Mouse (Mus musculus) hematopoietic stem cell, adult 5-6 weeks (primary cell): Measurements from ENCODE around the gene Dennd5a. TPM values are rescaled to one million over a fixed set of nuclear protein-coding genes. Genes with fewer than 3 reads are reported as not detected.
A peak's percentile ranks its signal among the peaks of the same experiment; 100 is the strongest.

Experiments used
- ATAC-seq, 2 experiments: fragments of 125-278 bp in 1 of 2; replicated peaks in 1 of 2; 2 replicates each; pipeline ENCODE4 v1.8.0; 2016 to 2017; ENCODE audit warnings: inconsistent platforms in 2 of 2, mild to moderate bottlenecking in 2 of 2, moderate number of reproducible peaks in 2 of 2, low read depth in 1 of 2, moderate TSS enrichment in 1 of 2; ENCODE audit not compliant: low FRiP score in 2 of 2, poor library complexity in 2 of 2, severe bottlenecking in 2 of 2, insufficient read depth in 1 of 2, low TSS enrichment in 1 of 2
- total RNA-seq: library from RNA; stranded (forward); fragments of 172-1452, 232-1000 nt; gene quantifications from 2 replicates; pipeline ENCODE4 v1.2.3, GENCODE M21; 2017

Gene Dennd5a
- total RNA-seq, 1 experiment from 2014 or later, result 90.5 TPM

DNA sequence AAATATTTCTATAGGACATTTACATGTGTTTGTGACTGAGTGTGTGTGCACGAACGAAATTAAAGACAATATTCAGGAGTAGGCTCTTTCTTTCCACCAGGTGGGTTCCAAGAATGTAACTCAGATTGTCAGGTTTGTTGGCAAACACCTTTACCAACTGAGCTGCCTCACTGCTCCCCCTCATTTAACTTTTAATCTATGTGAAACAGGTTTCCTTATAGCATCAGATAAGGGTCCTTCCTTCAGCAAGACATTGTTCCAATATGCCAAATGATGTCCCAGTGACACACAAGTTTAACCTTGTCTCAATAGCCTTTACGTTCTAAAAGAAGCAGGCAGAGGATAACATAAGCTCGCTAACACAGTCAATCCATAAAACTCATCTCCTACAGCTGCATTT lies 37.4 kb downstream of the Dennd5a start:
- ATAC-seq, result no peak

DNA sequence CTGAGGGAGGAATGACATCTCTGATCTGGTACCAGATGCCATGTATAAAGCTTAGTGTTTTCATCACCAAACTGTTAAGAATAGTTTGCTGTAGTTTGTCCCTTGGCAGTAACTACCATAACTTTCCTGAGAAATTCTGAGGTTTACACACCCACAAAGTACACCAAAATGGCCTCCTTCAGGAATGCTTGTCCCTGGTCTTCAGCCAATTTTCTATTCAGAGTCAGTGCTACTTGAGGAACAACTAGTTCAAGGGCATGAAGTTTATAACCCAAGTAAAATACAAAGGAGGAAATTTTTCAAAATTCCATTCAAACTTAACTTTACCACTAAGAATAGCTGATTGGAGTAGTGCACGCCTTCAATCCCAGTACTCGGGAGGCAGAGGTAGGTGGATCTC lies 54.1 kb downstream of the Dennd5a start:
- ATAC-seq, result no peak

DNA sequence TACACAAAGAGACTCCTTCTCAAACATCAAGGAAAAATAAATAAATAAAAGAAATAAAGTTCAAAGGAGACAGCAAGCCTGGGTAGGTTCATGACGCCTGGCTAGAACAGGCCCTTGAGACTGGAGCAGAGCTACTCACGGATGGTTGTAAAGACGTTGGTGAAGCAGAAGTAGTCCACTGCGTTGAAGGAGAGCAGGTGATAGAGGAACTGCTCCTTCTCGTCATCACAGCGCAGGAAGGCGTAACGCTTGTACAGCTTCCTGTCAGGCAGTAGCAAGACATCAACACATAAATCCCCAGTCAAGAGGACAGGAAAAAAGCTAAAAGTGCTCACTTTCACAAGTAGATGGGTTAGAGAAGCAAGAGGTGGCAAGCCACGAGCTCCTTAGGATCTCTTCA lies 59.3 kb downstream of the Dennd5a start:
- ATAC-seq, result peak; percentile 89 to 94

DNA sequence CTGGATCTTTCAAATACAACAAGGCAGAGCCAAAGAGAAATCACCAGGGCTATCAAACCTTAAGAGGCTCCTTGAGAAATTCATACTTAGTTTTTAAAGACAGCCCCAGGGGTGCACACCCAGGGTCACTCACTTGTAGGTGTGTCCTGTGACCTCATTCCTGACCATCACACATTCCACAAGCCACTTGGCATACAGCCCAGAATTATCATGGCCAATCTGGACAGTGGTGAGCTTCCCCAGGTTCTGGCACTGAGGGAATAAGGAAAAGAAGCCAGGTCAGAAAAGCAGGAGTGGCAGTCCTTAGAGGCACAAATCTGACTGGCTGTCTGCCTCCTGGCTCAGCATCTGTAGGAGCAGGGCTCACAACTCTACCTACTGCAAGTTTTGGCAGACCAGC lies 61.4 kb downstream of the Dennd5a start:
- no peak for ATAC-seq

DNA sequence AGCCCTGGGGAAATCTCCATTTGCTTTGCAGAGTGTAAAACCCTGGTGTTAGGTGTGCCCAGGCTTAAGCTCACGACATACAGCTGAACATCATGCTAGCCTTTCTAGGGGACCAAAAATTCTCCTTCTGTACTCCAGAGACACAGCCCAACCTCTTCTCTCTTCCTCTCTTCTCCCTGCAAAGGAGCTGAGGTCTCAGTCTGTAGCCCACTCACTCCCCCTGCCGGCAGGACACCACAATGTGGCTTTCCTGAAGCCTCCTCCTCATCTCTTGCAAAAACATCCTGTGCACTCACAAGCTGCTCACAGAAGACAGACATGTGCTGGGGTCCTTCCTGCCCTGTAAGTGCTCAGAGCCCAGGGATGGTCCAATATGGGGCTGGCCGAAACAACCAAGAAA lies 67.7 kb downstream of the Dennd5a start:
- peak; percentile 67 to 76 for ATAC-seq

DNA sequence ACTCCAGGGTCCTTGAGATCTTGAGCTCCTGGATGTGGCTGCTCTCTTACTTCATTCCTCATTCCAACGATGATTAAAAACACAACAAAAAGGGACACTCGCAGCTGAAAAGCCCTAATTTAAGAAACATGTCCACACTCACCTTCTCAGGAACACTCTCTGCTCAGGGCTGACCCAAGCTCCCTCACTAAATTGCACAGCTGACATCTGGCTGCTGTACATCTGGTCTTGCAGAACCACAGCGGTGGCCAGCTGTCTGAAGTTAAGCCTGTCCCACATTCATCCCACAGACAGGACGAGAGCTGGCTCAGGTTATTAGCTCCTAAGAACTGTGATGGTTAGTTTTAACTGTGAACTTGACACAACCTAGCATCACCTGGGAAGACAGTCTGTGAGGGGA lies 68.5 kb downstream of the Dennd5a start:
- ATAC-seq, result no peak

DNA sequence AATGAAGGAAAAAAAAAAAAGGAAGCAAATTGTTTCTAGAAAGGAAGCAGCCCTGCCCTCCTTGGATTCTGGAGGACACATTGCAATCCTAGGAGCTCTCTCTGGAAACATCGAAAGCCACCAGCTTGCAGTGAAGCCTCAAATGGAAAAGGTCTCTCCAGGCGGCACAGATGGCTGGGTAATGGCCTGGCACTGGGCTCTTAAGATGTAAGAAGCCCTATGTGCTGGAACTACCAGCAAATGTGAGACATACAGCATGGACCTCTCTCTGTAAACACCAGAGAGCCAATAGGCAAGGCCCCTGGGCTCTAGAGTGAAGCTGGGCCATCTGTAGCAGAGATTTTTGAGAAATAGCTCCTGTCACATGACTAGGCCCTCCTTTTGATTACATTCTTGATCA lies 70.0 kb downstream of the Dennd5a start:
- no peak for ATAC-seq

DNA sequence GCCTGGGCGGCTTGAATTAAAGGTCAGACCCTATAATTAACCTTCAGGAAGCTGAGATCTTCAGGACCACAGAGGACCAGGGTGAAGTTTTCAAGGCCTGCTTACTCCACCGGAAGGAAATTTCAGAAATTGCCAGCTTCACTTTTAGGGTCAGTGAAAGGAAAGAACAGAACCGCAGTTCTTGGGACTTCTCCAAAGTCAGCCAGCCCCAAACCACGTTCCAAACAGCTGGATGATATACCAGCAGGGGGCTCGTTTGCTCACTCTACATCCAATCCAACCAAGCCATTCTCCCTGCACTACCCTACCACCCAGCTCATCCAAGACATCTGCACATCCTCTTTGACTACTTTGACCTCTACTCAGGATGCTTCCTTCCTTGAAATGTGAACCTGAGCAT lies 71.0 kb downstream of the Dennd5a start:
- peak; percentile 56 to 65; a peak in 3 of 4 replicates for ATAC-seq

DNA sequence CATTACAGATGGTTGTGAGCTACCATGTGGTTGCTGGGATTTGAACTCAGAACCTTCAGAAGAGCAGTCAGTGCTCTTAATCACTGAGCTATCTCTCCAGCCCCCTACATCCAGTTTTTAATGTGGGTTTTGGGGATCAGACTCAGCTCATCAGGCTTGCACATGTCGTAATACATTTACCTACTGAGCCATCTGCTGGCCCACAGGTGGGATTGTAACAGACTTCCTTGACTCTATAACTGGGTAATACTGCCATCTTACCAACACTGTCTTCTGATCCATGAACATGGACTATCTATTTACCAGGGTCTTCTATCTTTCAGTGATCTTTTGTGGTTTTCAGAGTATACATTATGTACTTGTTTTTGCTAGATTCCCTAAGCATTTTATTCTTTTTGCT lies 74.0 kb downstream of the Dennd5a start:
- no peak for ATAC-seq

DNA sequence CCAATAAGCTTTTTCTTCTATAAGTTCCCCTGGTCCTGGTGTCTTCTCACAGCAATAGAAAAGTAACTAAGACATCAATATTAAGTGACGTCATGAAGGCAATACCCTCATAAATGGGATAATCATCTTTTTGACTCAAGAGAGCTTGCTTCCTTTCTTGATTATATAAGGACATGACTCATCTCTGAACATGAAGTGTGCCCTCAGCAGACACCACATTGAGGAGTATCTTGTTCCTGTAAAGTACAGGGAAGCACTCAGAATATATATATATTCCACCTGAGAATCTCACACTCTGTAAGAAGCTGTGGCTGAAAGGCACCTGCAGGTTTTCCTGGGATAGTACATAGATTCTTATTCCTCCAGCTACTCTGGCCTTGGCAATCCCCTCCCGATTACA lies 77.7 kb downstream of the Dennd5a start:
- no peak for ATAC-seq

DNA sequence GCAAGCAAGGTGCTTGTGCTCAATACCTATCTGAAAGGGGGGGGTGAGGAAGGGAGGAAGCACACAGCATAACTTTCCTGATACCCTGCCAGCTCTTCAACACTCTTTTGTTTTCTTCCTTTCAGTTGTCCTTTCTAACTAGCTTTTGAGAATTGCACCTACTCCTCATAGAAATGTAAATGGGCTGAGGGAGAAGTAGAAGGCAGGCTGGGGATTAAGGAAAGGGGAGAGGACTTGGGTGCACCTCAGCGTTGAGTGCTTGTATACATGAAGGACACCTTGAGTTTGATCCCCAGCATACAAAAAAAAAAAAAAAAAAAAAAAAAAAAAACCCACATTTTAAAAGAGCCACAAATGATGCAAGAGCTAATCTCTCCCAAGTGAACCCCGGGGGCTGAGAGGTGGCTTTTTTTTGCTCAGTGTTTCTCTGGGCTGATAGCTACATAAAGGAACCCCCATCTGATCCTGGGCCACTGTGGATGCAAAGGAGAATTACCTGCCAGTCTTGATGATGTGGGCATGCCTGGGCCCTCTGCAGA lies 78.6 kb downstream of the Dennd5a start:
- ATAC-seq, result no peak

DNA sequence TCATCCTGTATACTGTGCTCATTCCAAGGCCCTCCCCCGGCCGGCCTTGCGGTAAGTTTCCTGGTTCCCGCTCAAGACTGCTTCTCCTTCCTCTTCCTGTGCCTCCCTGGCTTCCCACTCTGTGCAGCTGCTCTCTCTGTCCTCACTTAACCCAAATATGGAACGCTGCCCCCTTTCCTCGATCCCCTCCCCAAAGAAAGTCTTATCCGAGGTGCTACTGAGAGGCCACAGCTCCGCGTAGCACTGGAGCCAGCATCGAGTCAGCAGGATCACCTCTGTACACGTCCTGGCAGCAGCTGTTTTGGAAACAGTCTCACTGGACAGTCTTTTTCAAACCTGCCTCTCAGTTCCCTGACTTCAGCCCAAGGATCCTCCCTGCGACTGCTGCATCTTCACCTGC lies 81.1 kb downstream of the Dennd5a start:
- no peak for ATAC-seq

DNA sequence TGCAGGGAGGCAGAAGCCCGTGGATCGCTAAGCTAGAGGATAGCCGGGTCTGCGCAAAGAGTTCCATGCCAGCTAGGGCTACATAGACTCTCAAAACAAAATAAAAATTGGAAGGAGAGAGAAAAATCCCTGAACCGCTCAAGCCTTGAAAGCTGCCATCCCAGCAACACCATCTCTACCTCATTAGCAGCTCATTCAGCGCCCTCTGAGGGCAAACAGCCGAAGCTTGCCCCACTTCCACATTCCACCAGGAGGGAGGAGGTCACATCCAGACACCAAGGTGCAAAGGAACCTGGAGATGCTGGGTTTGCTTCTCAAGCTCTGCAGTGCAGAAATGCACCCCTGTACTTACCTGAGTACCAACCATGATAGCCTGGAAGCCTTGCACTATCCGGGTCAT lies 84.2 kb downstream of the Dennd5a start:
- no peak for ATAC-seq

DNA sequence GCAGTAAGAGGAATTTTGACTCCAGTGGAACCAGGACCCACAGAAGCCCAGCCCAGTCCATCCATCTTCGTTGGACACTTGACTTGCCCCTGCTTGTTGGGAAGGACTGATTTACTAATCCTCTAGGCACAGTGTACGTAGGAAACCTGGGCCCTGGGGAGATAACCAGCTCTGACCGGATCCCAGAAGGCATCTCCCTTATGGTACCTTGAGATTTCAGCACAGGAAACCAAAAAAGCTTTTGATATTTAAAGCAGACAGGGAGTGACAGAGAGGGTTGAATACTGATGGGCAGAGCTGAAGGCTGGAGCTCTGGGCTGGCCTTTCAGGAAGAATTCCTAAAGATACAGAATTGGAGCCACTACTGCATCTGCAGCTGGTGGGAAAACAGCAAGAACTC lies 84.7 kb downstream of the Dennd5a start:
- no peak for ATAC-seq

DNA sequence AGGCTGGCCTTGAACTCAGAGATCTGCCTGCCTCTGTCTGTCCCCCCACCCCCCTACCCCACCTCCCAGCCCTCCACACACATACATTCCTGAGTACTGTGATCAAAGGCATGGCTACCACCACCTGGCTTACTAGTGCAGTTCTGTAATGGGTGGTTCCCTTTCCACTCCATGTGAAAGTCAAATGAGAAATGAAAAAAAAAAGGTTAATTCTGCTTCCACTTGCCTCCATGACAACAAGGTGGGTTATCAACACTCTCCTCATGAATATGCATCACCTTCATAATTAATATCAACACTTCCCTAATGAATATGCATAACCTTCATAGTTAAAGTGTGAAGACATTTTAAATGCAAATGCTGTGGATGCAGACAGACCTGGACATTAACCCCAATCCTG lies 85.2 kb downstream of the Dennd5a start:
- no peak for ATAC-seq

DNA sequence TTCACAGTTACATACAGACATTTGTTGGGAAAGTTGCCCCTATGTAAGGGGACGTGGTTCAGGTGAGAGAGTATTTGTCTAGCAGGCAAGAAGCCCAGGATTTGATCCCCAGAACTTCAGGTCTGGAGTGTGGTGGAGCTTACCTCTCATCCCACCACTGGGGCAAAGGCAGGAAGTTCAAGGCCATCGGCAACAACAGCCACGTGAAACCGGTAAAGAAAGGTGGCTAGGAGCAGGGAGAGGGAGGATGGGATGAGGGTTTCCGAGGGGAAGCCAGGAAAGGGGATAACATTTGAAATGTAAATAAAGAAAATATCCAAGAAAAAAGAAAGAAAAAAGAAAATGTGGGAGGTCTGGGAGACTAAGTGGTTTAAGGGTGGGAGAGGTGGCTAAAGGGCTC lies 87.1 kb downstream of the Dennd5a start:
- ATAC-seq, result no peak

DNA sequence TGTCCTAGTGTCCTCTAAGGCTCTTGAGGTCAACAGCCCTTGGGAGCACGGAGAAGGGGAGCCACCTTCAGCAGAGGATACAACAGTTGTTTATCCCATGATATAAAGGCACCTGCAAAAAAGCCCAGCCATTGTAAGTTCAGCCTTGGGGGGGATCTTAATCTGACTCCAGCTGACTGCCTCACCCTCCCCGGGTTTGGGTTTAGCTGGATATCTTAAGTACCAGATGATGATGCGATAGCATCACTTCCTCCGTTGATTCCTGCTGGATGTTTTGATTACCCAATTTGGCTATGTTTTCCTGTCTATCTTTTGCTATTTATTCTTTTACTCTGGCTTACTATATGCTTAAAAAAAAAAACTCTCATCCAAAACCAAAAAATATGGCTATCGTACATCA lies 89.0 kb downstream of the Dennd5a start:
- no peak for ATAC-seq

DNA sequence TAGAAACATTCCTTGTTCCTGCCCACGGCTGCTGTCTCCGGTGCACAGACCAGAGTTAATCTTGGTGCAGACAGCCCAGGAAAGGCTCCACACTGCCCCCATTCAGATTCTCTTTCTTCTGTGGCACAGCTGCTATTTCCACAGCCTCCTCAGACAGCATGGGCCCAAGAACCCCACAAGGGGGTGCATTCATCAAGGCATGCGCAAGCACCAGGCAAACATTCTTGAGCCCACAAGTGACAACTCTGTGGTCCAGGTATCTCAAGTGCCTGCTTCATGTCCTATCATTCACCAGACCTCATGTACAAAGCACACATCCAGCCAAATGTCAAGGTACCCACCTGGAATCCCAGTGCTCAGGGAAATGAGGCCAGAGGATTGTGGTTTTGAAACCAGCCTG lies 91.8 kb downstream of the Dennd5a start:
- 0 out of 4 replicates have a peak, but pooled peaks have one; percentile 10 to 34 for ATAC-seq

DNA sequence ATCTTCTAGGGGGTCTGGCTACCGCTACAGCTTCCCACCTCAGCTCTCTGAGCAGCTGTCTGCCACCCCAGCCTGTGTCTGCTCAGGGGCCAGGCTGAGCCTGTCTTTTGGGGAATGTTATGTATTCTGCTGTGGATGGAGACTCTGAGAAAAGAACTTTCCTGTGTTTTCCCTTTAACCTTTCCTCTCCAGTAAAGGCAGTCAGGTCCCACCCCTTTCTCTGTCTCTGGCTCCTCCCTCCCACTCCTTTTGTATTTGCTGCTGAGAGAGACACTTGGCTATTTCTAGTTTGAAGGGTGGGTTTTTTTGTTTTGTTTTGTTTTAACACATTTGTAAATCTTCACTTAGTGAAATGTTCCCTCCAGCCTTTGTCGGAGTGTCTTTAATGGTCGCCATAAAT lies 93.6 kb downstream of the Dennd5a start:
- ATAC-seq, result no peak
